Mouse (Mus musculus) MEL-GATA-1-ER (cell line): ENCODE results near the gene Olfr1432.
"Not testable (repeated sequence)": the region's sequence is repeated elsewhere in the genome, so short reads cannot be mapped to it uniquely, and the experiment has no call there.

Experiments
- DNase-seq: peaks from one replicate; pipeline ENCODE4 v3.0.0-alpha.2; 2012; ENCODE audit warnings: low read depth; ENCODE audit errors: extremely low read depth

The Olfr1432 gene

DNA sequence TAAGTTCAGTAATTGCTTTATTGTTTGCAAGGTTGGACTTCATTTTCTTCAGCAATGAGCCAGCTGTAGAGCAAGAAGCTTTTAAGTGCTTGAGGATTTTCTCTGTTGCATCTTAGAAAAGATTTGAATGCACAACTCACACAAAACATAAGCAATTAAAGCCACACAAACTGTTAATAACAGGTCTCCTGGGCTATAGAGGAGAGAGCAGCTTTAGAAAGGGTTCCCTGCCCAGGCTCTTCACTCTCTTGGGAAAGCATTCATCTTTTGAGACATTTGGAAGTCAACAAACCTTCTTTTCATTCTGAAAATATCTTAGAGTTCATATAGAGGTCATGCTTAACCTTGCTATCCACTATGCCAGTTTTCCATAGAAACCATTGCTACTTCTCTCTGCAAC lies at the start of gene Olfr1432:
TSS of gene Olfr1432 (minus strand) at position 101 of the 400 bp plus-strand sequence.
- not testable (repeated sequence) for DNase-seq

DNA sequence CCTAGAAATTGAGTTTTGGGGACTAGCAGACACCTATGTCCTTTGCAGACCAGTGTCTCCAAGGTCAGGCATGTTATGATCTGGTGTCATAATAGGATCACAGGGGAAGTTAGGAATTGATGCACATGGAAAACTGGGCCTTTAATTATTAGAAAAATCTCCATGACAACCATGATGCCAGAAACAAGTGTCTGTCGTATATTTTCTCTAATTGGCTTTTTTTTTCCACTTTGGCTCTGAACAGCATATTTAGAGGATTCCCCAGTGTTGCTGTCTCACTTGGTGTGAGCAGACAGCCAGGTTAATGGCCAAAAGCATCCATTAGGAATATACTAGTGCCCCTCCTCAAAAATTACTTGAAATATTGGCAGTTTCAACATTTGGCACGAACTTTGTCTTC lies 47.2 kb upstream of the Olfr1432 start, which contains the start of gene Olfr1434:
TSS of gene Olfr1434 (plus strand) at position 301 of the 400 bp plus-strand sequence.
- DNase-seq = no peak

- no peak for DNase-seq
Measured at GRCm38 (mm10) chr19:12260732-12261131, 28.3 kb upstream of the Olfr1432 start, which contains the start of gene Olfr235. Olfr235 (plus strand) TSS chr19:12261032.

DNA sequence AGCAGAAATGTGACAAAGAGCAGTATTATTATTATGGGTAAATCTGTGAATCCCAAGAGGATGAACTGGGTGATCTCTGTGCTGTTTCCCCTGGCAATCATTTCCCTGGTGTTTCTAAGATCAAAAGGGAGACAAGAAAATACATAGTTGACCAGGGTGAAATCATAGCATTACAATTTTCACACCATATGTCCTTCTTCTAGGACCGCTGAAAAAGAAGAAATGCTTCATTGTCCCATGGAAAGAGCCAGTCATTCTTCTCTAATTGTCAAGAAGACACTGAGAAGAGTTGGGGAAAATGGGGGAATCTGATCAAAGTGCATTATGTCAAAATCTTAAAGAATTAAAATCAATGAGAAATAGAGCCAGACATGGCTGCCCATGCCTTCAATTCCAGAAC lies 9.2 kb upstream of the Olfr1432 start, which contains the start of gene Olfr262:
TSS of gene Olfr262 (minus strand) at position 101 of the 400 bp plus-strand sequence.
- DNase-seq = no peak

GRCm38 (mm10) chr19:12200334-12200733 lies 32.1 kb downstream of the Olfr1432 start, which contains the start of gene Olfr1431:
Olfr1431 (plus strand) TSS chr19:12200634.
- no peak for DNase-seq

DNA sequence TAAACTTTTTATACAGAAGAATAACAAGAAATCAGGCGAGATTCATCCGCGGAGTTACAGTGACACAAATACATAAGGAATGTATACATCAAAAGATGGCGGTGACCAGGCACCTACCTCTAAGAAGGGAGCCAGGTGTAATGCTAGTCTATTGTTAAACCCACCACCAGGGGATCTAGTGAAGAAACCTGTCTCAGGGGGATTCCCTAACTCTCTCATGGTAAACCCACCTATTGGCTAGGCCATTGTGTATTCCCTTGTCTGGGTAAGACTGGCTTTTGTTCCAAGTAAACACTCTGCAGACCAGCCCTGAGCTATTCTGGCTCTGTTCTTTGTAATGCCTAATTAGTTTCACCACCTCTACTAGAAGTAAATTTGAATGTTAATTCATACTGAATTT lies 33.3 kb downstream of the Olfr1432 start:
- DNase-seq = not testable (repeated sequence)
